Mouse (Mus musculus): ENCODE measurements around the gene Arid1b.

Gene Arid1b

GRCm38 (mm10) chr17:5273685-5274084 is 279.6 kb downstream of the Arid1b start:
- no peak for DNase-seq (ENCODE audit: low read depth, low spot score)

- no peak for DNase-seq (ENCODE audit: low read depth, low spot score)
Measured at GRCm38 (mm10) chr17:5274429-5274828, 280.3 kb downstream of the Arid1b start.

- DNase-seq (ENCODE audit: low read depth, low spot score) = no peak
Measured at GRCm38 (mm10) chr17:5275749-5276148, 281.6 kb downstream of the Arid1b start.

- no peak for DNase-seq (ENCODE audit: low read depth, low spot score)
Measured at GRCm38 (mm10) chr17:5277137-5277871, 283.2 kb downstream of the Arid1b start.

- DNase-seq (ENCODE audit: low read depth, low spot score) = no peak
Measured at GRCm38 (mm10) chr17:5280499-5281053, 286.4 kb downstream of the Arid1b start.

- DNase-seq (ENCODE audit: low read depth, low spot score) = no peak
Measured at GRCm38 (mm10) chr17:5284783-5285182, 290.7 kb downstream of the Arid1b start.

- no peak for DNase-seq (ENCODE audit: low read depth, low spot score)
Measured at GRCm38 (mm10) chr17:5285877-5286440, 291.8 kb downstream of the Arid1b start.

- no peak for DNase-seq (ENCODE audit: low read depth, low spot score)
Measured at GRCm38 (mm10) chr17:5286571-5287209, 292.6 kb downstream of the Arid1b start.

GRCm38 (mm10) chr17:5287210-5287591 is 293.1 kb downstream of the Arid1b start:
- no peak for DNase-seq (ENCODE audit: low read depth, low spot score)

GRCm38 (mm10) chr17:5287641-5288040 is 293.5 kb downstream of the Arid1b start:
- DNase-seq (ENCODE audit: low read depth, low spot score) = no peak

GRCm38 (mm10) chr17:5293653-5294584 is 299.8 kb downstream of the Arid1b start:
- DNase-seq (ENCODE audit: low read depth, low spot score) = no peak

GRCm38 (mm10) chr17:5295086-5295947 is 301.2 kb downstream of the Arid1b start:
- peak; percentile 75 for DNase-seq (ENCODE audit: low read depth, low spot score)

GRCm38 (mm10) chr17:5295948-5296262 is 301.8 kb downstream of the Arid1b start:
- DNase-seq (ENCODE audit: low read depth, low spot score) = no peak

GRCm38 (mm10) chr17:5297491-5297890 is 303.4 kb downstream of the Arid1b start:
- no peak for DNase-seq (ENCODE audit: low read depth, low spot score)

GRCm38 (mm10) chr17:5297984-5298383 is 303.9 kb downstream of the Arid1b start:
- DNase-seq (ENCODE audit: low read depth, low spot score) = no peak

- DNase-seq (ENCODE audit: low read depth, low spot score) = no peak
Measured at GRCm38 (mm10) chr17:5298891-5299559, 304.9 kb downstream of the Arid1b start.

- DNase-seq (ENCODE audit: low read depth, low spot score) = peak; percentile 77
Measured at GRCm38 (mm10) chr17:5302971-5303746, 309.0 kb downstream of the Arid1b start.

- no peak for DNase-seq (ENCODE audit: low read depth, low spot score)
Measured at GRCm38 (mm10) chr17:5305783-5306477, 311.8 kb downstream of the Arid1b start.

GRCm38 (mm10) chr17:5309930-5310329 is 315.8 kb downstream of the Arid1b start:
- DNase-seq (ENCODE audit: low read depth, low spot score) = no peak
